Mouse (Mus musculus) central nervous system, embryonic 11.5 days (tissue): ENCODE results near the gene Phldb2. TPM values are rescaled to one million over a fixed set of nuclear protein-coding genes. Genes with fewer than 3 reads are reported as not detected.

Experiments
- polyA plus RNA-seq: library from polyadenylated mRNA; depleted of rRNA; stranded (reverse); fragments of >200 nt; gene quantifications from 2 replicates; pipeline ENCODE4 v1.2.3, GENCODE M21; 2012; rRNA removed

Gene Phldb2
- polyA plus RNA-seq, result 32.7 and 42.1 TPM in 2 replicates

GRCm38 (mm10) chr16:45953394-45953793, at the start of gene Phldb2:
Gene Phldb2 (minus strand): TSS chr16:45953598.

GRCm38 (mm10) chr16:45742615-45743476, 210.6 kb downstream of the Phldb2 start, which contains the start of gene Abhd10:
Gene Abhd10 (minus strand): TSS chr16:45742955.

GRCm38 (mm10) chr16:45724061-45724741, 229.2 kb downstream of the Phldb2 start, which contains the start of gene Tagln3:
Gene Tagln3 (minus strand): TSS chr16:45724608.

Other genes starting within 250 kb of the Phldb2 start
- gene Tagln3, start 229.0 kb downstream of the Phldb2 start, polyA plus RNA-seq, result 222 and 262 TPM in 2 replicates
- gene Abhd10, start 210.6 kb downstream of the Phldb2 start, polyA plus RNA-seq, result 26.2 and 36.8 TPM in 2 replicates
- gene Plcxd2, start 56.6 kb upstream of the Phldb2 start, polyA plus RNA-seq, result 3.3 and 3.7 TPM in 2 replicates
- gene Cd96, start 166.7 kb upstream of the Phldb2 start, polyA plus RNA-seq, result not detected in 2 replicates
- gene Gm4737, start 201.5 kb upstream of the Phldb2 start, polyA plus RNA-seq, result 6.4 and 9.0 TPM in 2 replicates